Mouse (Mus musculus): ENCODE data around the gene Dnah17.

The Dnah17 gene

DNA sequence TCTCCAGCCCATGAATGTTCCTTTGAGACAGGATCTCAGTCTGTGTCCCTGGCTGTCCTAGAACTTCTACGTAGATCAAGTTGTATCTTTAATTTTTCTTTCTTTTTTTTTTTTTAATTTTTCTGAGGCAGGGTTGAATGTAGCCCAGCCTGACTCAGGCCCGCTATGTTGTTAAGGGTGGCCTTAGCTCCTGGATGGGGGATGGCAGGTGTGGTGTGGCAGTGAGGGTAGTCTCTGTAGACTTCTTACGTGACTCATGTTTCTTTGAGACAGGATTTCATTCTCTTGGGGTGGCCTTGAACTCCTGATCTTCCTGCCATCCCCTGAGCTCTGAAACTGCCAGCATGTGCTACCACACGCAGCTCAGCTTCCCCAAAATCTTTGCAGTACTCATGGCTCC lies 141.2 kb downstream of the Dnah17 start:
- in situ Hi-C loops (cut with MboI; ENCODE audit: low pct_unique_long_range_greater_than_20kb in 1 of 2, low sequenced_read_pairs in 2 of 2, unreplicated experiment in 1 of 2), result no loop called here

DNA sequence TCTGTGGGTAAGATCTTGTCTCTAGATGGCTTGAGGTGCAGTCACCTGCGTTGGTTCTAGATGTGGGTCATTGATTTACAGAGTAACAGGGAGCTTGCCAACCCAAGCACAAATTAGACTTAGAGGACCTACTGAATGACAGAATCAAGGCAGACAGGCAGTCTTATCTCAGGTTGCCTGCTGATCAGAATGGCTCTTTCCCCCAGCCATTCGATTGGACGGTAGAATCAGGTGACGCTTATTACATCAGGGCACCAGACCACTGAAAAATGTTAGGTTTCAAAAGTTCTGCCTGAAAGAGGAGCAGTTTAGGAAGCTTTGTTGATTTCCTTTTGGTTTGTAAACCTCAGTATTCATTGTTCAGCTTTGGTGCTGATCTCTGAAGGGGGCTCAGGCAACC lies 142.5 kb downstream of the Dnah17 start:
- in situ Hi-C loops (cut with MboI; ENCODE audit: low pct_unique_long_range_greater_than_20kb in 1 of 2, low sequenced_read_pairs in 2 of 2, unreplicated experiment in 1 of 2), result no loop called here

DNA sequence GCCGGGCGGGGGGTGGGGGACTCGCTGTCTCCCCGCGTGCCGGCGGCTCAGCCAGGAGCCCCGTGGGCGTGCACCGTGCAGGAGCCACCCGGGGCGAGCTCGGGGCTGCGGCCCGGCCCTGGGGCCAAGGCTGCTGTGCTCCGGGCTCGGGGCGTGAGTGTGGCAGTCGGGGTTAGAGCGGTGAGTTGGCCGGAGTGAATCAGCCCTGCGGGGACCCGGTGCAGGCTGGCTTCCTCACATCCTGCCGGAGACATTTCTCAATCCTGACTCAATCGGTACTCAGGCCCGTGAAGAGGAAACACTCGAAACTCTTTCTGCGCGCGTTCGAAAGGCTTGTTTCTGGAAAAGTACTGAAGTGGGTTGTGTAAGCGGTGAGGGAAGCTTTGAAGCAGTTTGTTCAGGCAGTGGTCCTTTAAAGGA lies 143.4 kb downstream of the Dnah17 start:
- in situ Hi-C loops (cut with MboI; ENCODE audit: low pct_unique_long_range_greater_than_20kb in 1 of 2, low sequenced_read_pairs in 2 of 2, unreplicated experiment in 1 of 2), result no loop called here

DNA sequence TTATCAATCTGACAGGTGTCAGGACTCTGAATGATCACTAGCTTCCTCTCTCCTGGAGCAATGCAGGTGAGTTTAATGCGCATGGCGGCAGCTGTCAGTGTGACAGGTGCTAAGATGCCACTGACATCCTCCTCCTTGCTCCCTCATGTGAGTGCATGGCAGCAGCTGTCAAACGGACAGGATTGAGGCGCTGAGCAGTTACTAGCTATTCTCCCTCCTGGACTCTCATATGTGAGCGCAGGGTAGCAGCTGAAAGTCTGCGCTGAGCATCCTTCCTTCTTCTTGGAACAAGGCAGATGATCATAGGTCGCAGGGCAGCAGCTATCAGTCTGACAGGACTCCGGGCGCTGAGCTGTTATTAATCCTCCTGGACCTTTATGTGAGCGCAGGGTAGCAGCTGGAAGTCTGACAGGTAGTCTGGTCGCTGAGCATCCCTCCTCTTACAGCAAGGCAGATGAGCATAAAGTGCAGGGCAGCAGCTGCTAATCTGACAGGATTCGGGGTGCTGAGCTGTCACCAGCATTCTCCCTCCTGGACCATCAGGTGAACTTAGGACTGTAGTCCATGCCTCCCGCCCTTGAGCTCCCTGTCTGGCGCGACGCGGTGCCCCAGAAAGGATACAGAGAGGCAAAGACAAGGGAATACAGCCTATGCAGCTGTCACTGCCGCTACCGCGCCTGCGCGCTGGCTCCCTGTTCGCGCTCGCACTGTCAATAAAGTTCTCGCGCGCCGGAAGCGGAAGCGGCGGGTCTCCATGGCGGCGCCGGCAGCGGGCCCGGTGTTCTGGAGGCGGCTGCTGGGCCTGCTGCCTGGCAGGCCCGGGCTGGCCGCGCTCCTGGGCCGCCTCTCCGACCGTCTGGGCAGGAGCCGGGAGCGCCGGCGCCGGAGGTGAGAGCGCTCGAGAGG lies 144.1 kb downstream of the Dnah17 start, which contains the start of gene Pgs1:
Gene Pgs1 (plus strand): TSS at position 167 of the 906 bp plus-strand sequence.
- in situ Hi-C loops (cut with MboI; ENCODE audit: low pct_unique_long_range_greater_than_20kb in 1 of 2, low sequenced_read_pairs in 2 of 2, unreplicated experiment in 1 of 2), result no loop called here

GRCm38 (mm10) chr11:117983770-117984169 lies 146.7 kb downstream of the Dnah17 start:
- in situ Hi-C loops (cut with MboI; ENCODE audit: low pct_unique_long_range_greater_than_20kb in 1 of 2, low sequenced_read_pairs in 2 of 2, unreplicated experiment in 1 of 2), result no loop called here

DNA sequence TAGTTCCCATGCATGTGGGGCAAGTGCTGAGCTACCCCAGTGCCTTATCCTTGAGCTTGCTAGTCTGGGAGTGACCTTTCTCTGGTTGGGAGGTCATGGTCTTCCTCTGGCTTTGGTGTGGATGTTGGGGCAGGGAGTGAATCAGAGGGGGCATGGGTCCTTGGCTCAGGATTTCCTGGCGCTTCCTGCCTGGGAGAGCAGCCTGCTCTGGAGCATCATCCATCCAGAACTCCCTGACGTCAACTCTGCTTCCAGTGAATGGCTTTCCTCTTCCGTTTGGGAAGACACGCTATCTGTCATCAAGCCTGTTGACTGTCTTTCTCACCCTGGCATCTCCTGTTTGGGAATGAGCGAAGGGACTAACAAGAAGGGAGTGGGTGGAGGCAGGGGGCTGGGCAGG lies 148.0 kb downstream of the Dnah17 start:
- in situ Hi-C loops (cut with MboI; ENCODE audit: low pct_unique_long_range_greater_than_20kb in 1 of 2, low sequenced_read_pairs in 2 of 2, unreplicated experiment in 1 of 2), result no loop called here

- in situ Hi-C loops (cut with MboI; ENCODE audit: low pct_unique_long_range_greater_than_20kb in 1 of 2, low sequenced_read_pairs in 2 of 2, unreplicated experiment in 1 of 2), result no loop called here
These were observed 151.0 kb downstream of the Dnah17 start for GRCm38 (mm10) chr11:117979388-117979787.

DNA sequence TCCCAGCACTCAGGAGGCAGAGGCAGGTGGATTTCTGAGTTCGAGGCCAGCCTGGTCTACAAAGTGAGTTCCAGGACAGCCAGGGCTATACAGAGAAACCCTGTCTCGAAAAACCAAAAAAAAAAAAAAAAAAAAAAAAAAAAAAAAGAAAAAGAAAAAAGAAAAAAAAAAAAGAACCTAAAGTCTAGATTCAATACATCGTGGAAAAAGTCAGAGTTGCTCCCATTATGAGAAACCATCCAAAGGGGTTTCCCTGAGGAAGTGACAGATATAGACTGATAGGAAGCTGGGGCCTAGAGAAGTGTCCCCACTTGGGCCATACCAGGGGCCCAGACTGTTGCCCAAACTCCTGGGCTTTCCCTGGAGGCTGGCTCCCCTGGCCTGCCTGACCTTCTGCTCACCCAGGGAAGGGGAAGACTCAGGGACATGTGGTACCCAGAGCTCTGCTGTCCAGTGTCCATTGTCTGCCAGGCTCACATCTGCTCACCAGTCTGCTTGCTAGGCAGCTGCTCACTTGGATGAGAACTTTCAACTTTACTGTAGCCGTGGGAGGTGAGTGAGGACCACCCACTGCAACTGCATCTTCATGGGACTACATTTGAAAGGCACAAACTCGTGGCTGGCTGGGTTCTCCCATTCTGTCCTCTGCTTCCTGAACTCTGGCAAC lies 152.6 kb downstream of the Dnah17 start:
- in situ Hi-C loops (cut with MboI; ENCODE audit: low pct_unique_long_range_greater_than_20kb in 1 of 2, low sequenced_read_pairs in 2 of 2, unreplicated experiment in 1 of 2), result no loop called here

DNA sequence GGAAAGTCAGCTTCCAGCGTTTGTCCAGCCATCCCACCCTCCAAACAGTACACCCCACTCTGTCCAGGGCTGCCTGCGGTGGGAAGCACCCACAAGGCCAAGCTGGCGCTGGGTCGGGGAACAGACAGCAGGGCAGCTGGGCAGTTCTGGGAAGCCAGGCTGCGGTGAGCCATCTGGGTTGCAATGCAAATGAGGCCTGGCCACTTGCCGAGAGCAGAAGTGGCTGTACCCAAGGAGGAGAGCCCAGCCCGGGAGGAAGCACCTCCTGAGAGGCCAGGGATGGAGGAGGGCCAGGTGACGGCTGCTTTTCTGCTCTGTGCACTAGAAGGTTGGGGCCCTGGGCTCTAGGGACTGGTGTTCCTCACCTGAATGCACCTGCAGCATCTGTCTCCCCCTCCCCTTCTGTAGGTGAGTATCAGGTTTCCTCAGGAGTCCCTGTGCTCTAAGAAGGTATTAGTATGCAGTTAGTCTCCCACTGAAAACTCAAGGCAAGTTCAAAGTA lies 154.3 kb downstream of the Dnah17 start:
- in situ Hi-C loops (cut with MboI; ENCODE audit: low pct_unique_long_range_greater_than_20kb in 1 of 2, low sequenced_read_pairs in 2 of 2, unreplicated experiment in 1 of 2), result no loop called here

DNA sequence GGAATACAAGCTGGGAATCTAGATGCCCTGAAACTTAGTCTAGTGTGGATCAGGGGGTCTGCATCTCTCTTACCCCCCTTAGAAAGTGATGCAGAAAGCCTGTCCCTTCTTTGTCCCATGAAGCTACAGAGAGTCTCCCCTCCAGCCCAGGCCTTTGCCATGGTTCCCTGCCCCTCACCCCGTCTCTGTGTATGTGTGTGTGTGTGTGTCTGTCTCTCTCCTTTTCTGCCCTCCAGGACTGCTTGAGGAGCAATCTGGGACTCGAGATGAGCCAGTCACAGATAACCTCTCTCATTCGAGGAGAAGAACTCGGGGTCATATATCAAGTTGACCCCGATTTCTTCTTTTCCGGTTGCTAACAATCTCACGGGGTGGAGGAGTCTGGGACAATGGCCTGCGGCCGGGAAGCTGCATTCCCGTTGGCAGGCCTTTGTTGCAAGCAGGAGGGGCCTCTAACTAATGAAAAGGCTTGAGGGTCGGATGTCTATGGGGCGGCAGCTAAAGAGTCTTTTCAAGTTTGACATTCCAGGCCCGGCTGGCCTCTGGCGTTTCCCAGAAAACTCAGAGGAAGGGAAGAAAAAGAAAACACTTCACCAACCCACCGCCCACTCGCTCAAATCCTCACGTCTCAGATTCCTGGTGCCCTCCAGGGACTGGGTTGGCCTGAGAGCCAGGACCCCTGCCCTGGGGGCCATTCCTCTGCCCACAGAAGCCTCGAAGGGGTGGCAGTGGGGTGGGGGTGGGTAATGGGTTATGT lies 155.0 kb downstream of the Dnah17 start:
- in situ Hi-C loops (cut with MboI; ENCODE audit: low pct_unique_long_range_greater_than_20kb in 1 of 2, low sequenced_read_pairs in 2 of 2, unreplicated experiment in 1 of 2), result no loop called here

- in situ Hi-C loops (cut with MboI; ENCODE audit: low pct_unique_long_range_greater_than_20kb in 1 of 2, low sequenced_read_pairs in 2 of 2, unreplicated experiment in 1 of 2), result loop anchor here in 1 of 2 experiments (5.0 kb wide), 1 partner anchor 48 kb away; no protein-coding TSS in a partner anchor
These were observed 155.9 kb downstream of the Dnah17 start for GRCm38 (mm10) chr11:117974327-117975125.

- in situ Hi-C loops (cut with MboI; ENCODE audit: low pct_unique_long_range_greater_than_20kb in 1 of 2, low sequenced_read_pairs in 2 of 2, unreplicated experiment in 1 of 2), result loop anchor here in 1 of 2 experiments (5.0 kb wide), 1 partner anchor 49 kb away; no protein-coding TSS in a partner anchor
These were observed 156.9 kb downstream of the Dnah17 start for GRCm38 (mm10) chr11:117973569-117973968.

GRCm38 (mm10) chr11:117972656-117973558 lies 157.5 kb downstream of the Dnah17 start:
- in situ Hi-C loops (cut with MboI; ENCODE audit: low pct_unique_long_range_greater_than_20kb in 1 of 2, low sequenced_read_pairs in 2 of 2, unreplicated experiment in 1 of 2), result loop anchor here in 1 of 2 experiments (5.0 kb wide), 1 partner anchor 49 kb away; no protein-coding TSS in a partner anchor

All from mouse embryonic stem cell (cell line).